Mouse (Mus musculus): ENCODE data around the gene Entpd2.

- no peak for TF ChIP-seq CTCF (IDR thresholded peaks at IDR 0.05; ENCODE audit: control insufficient read depth, insufficient read depth, insufficient read length)
- TF ChIP-seq CEBPB (IDR thresholded peaks at IDR 0.05; ENCODE audit: low read depth), result no peak
- TF ChIP-seq MYOD1 (IDR thresholded peaks at IDR 0.05; ENCODE audit: control insufficient read depth, insufficient read length, low read depth), result no peak
- TF ChIP-seq FOSL1 (IDR thresholded peaks at IDR 0.05; ENCODE audit: insufficient read depth, low read length, poor library complexity, severe bottlenecking), result no peak
- no peak for TF ChIP-seq MYOG (IDR thresholded peaks at IDR 0.05; ENCODE audit: control insufficient read depth, extremely low read depth, insufficient read length)
These were observed 13.2 kb downstream of the Entpd2 start for GRCm38 (mm10) chr2:25408908-25409307.

Measured in C2C12 (cell line).